Mouse (Mus musculus) A20 (cell line): ENCODE measurements around the gene Speer2.

Experiments
- DNase-seq: peaks from one replicate; pipeline ENCODE4 v3.0.0-alpha.2; 2011; ENCODE audit warnings: low read depth, low spot score

Gene Speer2

DNA sequence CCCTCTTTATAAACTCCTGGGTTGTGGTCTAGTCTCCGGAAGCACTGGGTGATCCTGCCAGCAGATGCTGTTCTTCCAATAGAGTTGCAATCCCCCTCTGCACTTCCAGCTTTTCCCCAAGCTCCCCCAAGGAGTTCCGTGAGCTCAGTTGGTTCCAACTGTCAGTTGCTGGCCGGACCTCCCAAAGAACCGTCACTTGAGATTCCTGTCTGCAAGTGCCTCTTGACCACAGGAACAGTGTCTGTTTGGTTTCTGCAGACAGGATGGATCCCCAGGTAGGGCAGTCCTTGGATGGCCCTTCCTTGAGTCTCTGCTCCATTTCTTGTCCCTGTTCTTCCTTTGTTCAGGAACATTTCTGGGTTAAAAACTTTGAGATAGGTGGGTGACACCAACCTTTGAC is at the start of gene Speer2:
Gene Speer2, minus strand, starts transcription at position 101 of the 400 bp plus-strand sequence.
- DNase-seq = no peak

DNA sequence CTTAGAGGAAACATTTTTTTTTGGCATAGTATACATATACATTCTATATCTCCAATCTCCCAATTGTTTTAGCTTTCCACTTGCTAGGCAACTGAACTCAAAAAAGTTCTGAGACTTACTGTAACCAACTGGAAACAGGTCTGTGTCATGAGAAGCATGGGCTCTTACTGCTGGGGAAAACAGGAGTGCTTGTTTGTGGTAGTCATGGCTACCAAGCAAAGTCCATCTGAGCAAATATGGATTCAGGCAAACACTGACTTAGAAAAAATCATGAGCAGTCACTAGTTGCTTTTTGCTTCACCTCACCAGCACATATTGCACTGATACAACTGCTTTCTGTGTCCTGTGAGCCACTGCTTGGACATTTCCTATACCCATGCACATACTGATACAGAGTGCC is 40.8 kb upstream of the Speer2 start:
- DNase-seq = no peak

DNA sequence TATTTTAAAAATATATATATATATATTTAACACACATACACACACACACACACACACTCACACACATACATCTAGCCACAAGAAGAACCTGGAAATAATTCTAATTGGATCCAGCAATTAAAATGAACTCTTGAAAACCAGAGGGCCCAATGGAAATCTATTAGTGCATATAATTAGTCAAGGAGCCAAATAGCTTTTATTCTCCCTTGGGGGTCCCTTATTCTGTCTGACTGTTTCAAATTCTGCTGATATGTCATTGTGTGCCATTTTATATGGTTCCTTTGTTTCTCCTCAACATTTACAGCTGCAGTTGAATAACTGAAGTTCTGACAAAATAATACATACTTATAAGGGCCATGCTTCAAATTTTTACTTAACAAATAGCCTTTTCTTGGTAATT is 17.2 kb upstream of the Speer2 start:
- DNase-seq = no peak

DNA sequence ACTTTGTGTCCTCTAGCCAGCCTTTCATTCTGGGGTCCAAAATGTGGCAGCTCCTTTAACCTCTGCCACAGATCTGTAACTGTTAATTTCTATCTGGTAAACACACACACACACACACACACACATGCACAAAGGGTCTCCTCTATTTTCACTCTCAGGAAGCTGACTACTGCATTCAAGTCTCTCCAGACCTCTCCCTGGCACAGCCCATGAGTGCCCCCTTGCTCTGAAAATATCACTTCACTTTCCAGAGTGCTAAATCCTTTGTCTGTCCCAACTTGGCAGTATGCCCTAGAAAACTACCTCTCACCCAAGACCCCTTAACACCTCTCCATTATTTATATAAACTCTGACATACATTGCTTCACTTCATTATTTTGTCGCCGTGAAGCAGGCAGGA is 26.9 kb downstream of the Speer2 start:
- DNase-seq = no peak

DNA sequence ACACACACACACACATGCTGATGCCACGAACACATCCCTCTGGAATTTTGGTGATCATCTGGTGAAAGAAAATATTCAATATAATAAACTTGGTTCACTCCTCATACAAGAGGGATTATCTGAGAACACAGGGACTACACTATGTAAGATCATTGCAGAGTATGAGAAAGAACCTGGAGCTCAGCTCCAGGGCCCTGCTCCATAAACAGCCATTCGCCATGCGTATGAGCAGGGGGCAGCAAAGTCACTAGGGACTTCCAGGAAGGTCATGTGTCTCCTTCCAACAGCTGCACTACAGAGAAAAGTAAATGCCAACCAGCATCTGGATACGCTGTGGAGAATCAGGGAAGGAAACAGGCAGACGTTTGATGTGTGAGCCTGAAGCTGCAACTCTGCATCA is 49.9 kb downstream of the Speer2 start:
- DNase-seq = no peak
